Mouse (Mus musculus): Measurements from ENCODE around the gene Rpl32. TPM values are rescaled to one million over a fixed set of nuclear protein-coding genes. Genes with fewer than 3 reads are reported as not detected.
A peak's percentile ranks its signal among the peaks of the same experiment; 100 is the strongest.

Gene Rpl32
- polyA plus RNA-seq, 1 experiment from 2014 or later: 1,978 TPM

GRCm38 (mm10) chr6:115803541-115804382 is 4.8 kb downstream of the Rpl32 start:
- Histone ChIP-seq H3K27me3 (replicated peaks; ENCODE audit: control insufficient read depth, insufficient read depth, low read length) (no peaks in the 10 kb centered on the region), H3K4me3 (ENCODE audit: low read length) (no peak overlapping the region), H3K9me3 (ENCODE audit: control insufficient read depth, low read length) (no peaks in the 10 kb centered on the region), H3K27ac (ENCODE audit: low read length) (0 out of 2 replicates have a peak overlapping the region, but pooled peaks have one; percentile 17), H3K4me1 (ENCODE audit: control insufficient read depth, insufficient read depth, low read length) (peaks cover 17% of the 10 kb centered on the region), H3K36me3 (ENCODE audit: control insufficient read depth, insufficient read depth, low read length) (peaks cover 3% of the 10 kb centered on the region; the same call in 1 of the 2 replicates), H3K4me2 (ENCODE audit: low read depth, low read length) (no peak overlapping the region), H3K9ac (ENCODE audit: low read depth, low read length) (no peak overlapping the region)
- 47% methylated on average over 16 of the region's 16 CpGs for WGBS
- ATAC-seq: peak; percentile 49

- H3K9ac ChIP-seq (ENCODE audit: low read depth, low read length): no peak overlapping the region
- no peak overlapping the region for H3K4me2 ChIP-seq (ENCODE audit: low read depth, low read length)
- H3K36me3 ChIP-seq (ENCODE audit: control insufficient read depth, insufficient read depth, low read length): peaks cover 3% of the 10 kb centered on the region; the same call in 1 of the 2 replicates
- no peaks in the 10 kb centered on the region for H3K9me3 ChIP-seq (ENCODE audit: control insufficient read depth, low read length)
- H3K4me3 ChIP-seq (ENCODE audit: low read length): no peak overlapping the region
- no peak overlapping the region for H3K27ac ChIP-seq (ENCODE audit: low read length)
- no peak for ATAC-seq
- 92% methylated on average over 3 of the region's 3 CpGs for WGBS
- peaks cover 12% of the 10 kb centered on the region for H3K4me1 ChIP-seq (ENCODE audit: control insufficient read depth, insufficient read depth, low read length)
- no peaks in the 10 kb centered on the region for H3K27me3 ChIP-seq (replicated peaks; ENCODE audit: control insufficient read depth, insufficient read depth, low read length)
These were observed 6.7 kb downstream of the Rpl32 start for GRCm38 (mm10) chr6:115801811-115802210.

GRCm38 (mm10) chr6:115792691-115793215 is 15.8 kb downstream of the Rpl32 start:
- Histone ChIP-seq H3K9ac (ENCODE audit: low read depth, low read length) (no peak overlapping the region), H3K9me3 (ENCODE audit: control insufficient read depth, low read length) (no peaks in the 10 kb centered on the region), H3K4me1 (ENCODE audit: control insufficient read depth, insufficient read depth, low read length) (no peaks in the 10 kb centered on the region), H3K4me2 (ENCODE audit: low read depth, low read length) (no peak overlapping the region), H3K4me3 (ENCODE audit: low read length) (no peak overlapping the region), H3K27ac (ENCODE audit: low read length) (no peak overlapping the region), H3K36me3 (ENCODE audit: control insufficient read depth, insufficient read depth, low read length) (peaks cover 16% of the 10 kb centered on the region; the same call in 1 of the 2 replicates), H3K27me3 (replicated peaks; ENCODE audit: control insufficient read depth, insufficient read depth, low read length) (no peaks in the 10 kb centered on the region)
- 0 out of 2 replicates have a peak, but pooled peaks have one; percentile 33 for ATAC-seq
- WGBS: 88% methylated on average over 21 of the region's 21 CpGs

- Histone ChIP-seq H3K4me1 (ENCODE audit: control insufficient read depth, insufficient read depth, low read length) (no peaks in the 10 kb centered on the region), H3K9ac (ENCODE audit: low read depth, low read length) (no peak overlapping the region), H3K4me2 (ENCODE audit: low read depth, low read length) (no peak overlapping the region), H3K27ac (ENCODE audit: low read length) (no peak overlapping the region), H3K9me3 (ENCODE audit: control insufficient read depth, low read length) (no peaks in the 10 kb centered on the region), H3K4me3 (ENCODE audit: low read length) (no peak overlapping the region), H3K27me3 (replicated peaks; ENCODE audit: control insufficient read depth, insufficient read depth, low read length) (no peaks in the 10 kb centered on the region), H3K36me3 (ENCODE audit: control insufficient read depth, insufficient read depth, low read length) (peaks cover 16% of the 10 kb centered on the region; the same call in 1 of the 2 replicates)
- ATAC-seq: peak; percentile 21; the same call in 1 of the 2 replicates
- 82% methylated on average over 34 of the region's 34 CpGs for WGBS
These were observed 16.5 kb downstream of the Rpl32 start for GRCm38 (mm10) chr6:115791842-115792686.

- WGBS: 80% methylated on average over 10 of the region's 10 CpGs
- no peak overlapping the region for H3K4me3 ChIP-seq (ENCODE audit: low read length)
- no peaks in the 10 kb centered on the region for H3K9me3 ChIP-seq (ENCODE audit: control insufficient read depth, low read length)
These were observed 17.5 kb downstream of the Rpl32 start for GRCm38 (mm10) chr6:115791016-115791415.

GRCm38 (mm10) chr6:115782781-115783180 is 25.8 kb downstream of the Rpl32 start:
- no peaks in the 10 kb centered on the region for H3K27me3 ChIP-seq (replicated peaks; ENCODE audit: control insufficient read depth, insufficient read depth, low read length)
- no peak for ATAC-seq
- no peak overlapping the region for H3K9ac ChIP-seq (ENCODE audit: low read depth, low read length)
- H3K27ac ChIP-seq (ENCODE audit: low read length): no peak overlapping the region
- H3K9me3 ChIP-seq (ENCODE audit: control insufficient read depth, low read length): no peaks in the 10 kb centered on the region
- no peaks in the 10 kb centered on the region for H3K4me1 ChIP-seq (ENCODE audit: control insufficient read depth, insufficient read depth, low read length)
- WGBS: 86% methylated on average over 3 of the region's 3 CpGs
- no peak overlapping the region for H3K4me3 ChIP-seq (ENCODE audit: low read length)
- H3K4me2 ChIP-seq (ENCODE audit: low read depth, low read length): no peak overlapping the region
- H3K36me3 ChIP-seq (ENCODE audit: control insufficient read depth, insufficient read depth, low read length): peaks cover 7% of the 10 kb centered on the region

More at GRCm38 (mm10) chr6:115791016-115791415, 17.5 kb downstream of the Rpl32 start:
- Histone ChIP-seq H3K4me2 (ENCODE audit: low read depth, low read length) (no peak overlapping the region), H3K4me1 (ENCODE audit: control insufficient read depth, insufficient read depth, low read length) (no peaks in the 10 kb centered on the region), H3K36me3 (ENCODE audit: control insufficient read depth, insufficient read depth, low read length) (peaks cover 18% of the 10 kb centered on the region; the same call in 1 of the 2 replicates), H3K27ac (ENCODE audit: low read length) (no peak overlapping the region), H3K27me3 (replicated peaks; ENCODE audit: control insufficient read depth, insufficient read depth, low read length) (no peaks in the 10 kb centered on the region), H3K9ac (ENCODE audit: low read depth, low read length) (no peak overlapping the region)
- no peak for ATAC-seq

GRCm38 (mm10) chr6:115776363-115776762 is 32.2 kb downstream of the Rpl32 start:
- no peak for ATAC-seq
- WGBS: 38% methylated on average over 9 of the region's 9 CpGs
- no peak overlapping the region for H3K27ac ChIP-seq (ENCODE audit: low read length)
- peak overlapping the region; percentile 93 for H3K4me2 ChIP-seq (ENCODE audit: low read depth, low read length)
- no peak overlapping the region for H3K9ac ChIP-seq (ENCODE audit: low read depth, low read length)
- H3K36me3 ChIP-seq (ENCODE audit: control insufficient read depth, insufficient read depth, low read length): no peaks in the 10 kb centered on the region
- H3K4me3 ChIP-seq (ENCODE audit: low read length): peak overlapping the region; percentile 2
- no peaks in the 10 kb centered on the region for H3K27me3 ChIP-seq (replicated peaks; ENCODE audit: control insufficient read depth, insufficient read depth, low read length)
- H3K9me3 ChIP-seq (ENCODE audit: control insufficient read depth, low read length): no peaks in the 10 kb centered on the region
- H3K4me1 ChIP-seq (ENCODE audit: control insufficient read depth, insufficient read depth, low read length): peaks cover 18% of the 10 kb centered on the region

GRCm38 (mm10) chr6:115775838-115776237 is 32.7 kb downstream of the Rpl32 start:
- H3K27ac ChIP-seq (ENCODE audit: low read length): peak overlapping the region; percentile 5; the same call in 1 of the 2 replicates
- H3K4me3 ChIP-seq (ENCODE audit: low read length): peak overlapping the region; percentile 74
- H3K4me2 ChIP-seq (ENCODE audit: low read depth, low read length): peak overlapping the region; percentile 93
- H3K4me1 ChIP-seq (ENCODE audit: control insufficient read depth, insufficient read depth, low read length): peaks cover 20% of the 10 kb centered on the region
- 54% methylated on average over 3 of the region's 3 CpGs for WGBS
- peak overlapping the region; percentile 79 for H3K9ac ChIP-seq (ENCODE audit: low read depth, low read length)
- no peaks in the 10 kb centered on the region for H3K27me3 ChIP-seq (replicated peaks; ENCODE audit: control insufficient read depth, insufficient read depth, low read length)
- no peak for ATAC-seq
- no peaks in the 10 kb centered on the region for H3K9me3 ChIP-seq (ENCODE audit: control insufficient read depth, low read length)
- H3K36me3 ChIP-seq (ENCODE audit: control insufficient read depth, insufficient read depth, low read length): no peaks in the 10 kb centered on the region

- H3K9me3 ChIP-seq (ENCODE audit: control insufficient read depth, low read length): no peaks in the 10 kb centered on the region
- peaks cover 20% of the 10 kb centered on the region for H3K4me1 ChIP-seq (ENCODE audit: control insufficient read depth, insufficient read depth, low read length)
- peak; percentile 77 for ATAC-seq
- H3K36me3 ChIP-seq (ENCODE audit: control insufficient read depth, insufficient read depth, low read length): no peaks in the 10 kb centered on the region
- H3K9ac ChIP-seq (ENCODE audit: low read depth, low read length): peak within 1 kb of the TSS; percentile 79
- H3K27ac ChIP-seq (ENCODE audit: low read length): peak within 1 kb of the TSS; percentile 60
- H3K27me3 ChIP-seq (replicated peaks; ENCODE audit: control insufficient read depth, insufficient read depth, low read length): no peaks in the 10 kb centered on the region
- peak within 1 kb of the TSS; percentile 74 for H3K4me3 ChIP-seq (ENCODE audit: low read length)
- WGBS: 2% methylated on average over 24 of the region's 28 CpGs
- peak within 1 kb of the TSS; percentile 93 for H3K4me2 ChIP-seq (ENCODE audit: low read depth, low read length)
These were observed 34.0 kb downstream of the Rpl32 start, which contains the start of gene Cand2 for GRCm38 (mm10) chr6:115774501-115774921. Gene Cand2, plus strand, starts transcription at chr6:115774538.
